Mouse (Mus musculus): ENCODE measurements around the gene Smco3.

DNA sequence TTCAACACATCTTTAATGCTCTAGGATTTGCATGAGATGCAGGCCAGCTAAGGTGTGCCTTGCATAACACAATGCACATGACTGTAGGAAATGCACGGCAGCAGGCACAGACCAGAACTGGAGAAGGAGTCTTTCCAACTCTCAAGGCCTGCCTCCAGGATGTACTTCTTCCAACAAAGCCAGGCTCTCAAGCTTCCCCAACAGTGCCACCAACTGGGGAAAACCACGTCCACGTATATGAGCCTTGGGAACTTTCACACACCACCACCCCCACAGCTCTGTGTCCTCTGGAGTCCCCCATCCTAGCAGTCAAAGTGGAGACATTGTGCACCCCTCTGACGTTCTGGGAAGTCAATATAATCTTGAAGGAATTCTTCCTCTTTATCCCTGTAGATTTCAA, 22.1 kb downstream of the Smco3 start:
- TF ChIP-seq CTCF (IDR thresholded peaks at IDR 0.05; ENCODE audit: low read depth): peak; percentile 67
- no peak for TF ChIP-seq EP300 (optimal IDR thresholded peaks at IDR 0.05)
